In genomic region chr8:91669461-91670071, GRCm38 (mm10) we compare ENCODE assay signal across 14 mouse cellular contexts.
"Had no signal": no experiment of that assay in that cellular context is flagged by ENCODE, and none has a peak within 500 bp of the region (broad histone marks: within the 10 kb centered on the region; RNA-seq: fewer than 3 reads in every experiment).

No protein-coding gene starts in this region.

- DNase-seq: kidney, adult 2 months; kidney, postnatal 14 days; lung, postnatal 4 days; retina, postnatal 1 day; right cerebral cortex, postnatal 4 days; spleen, adult 18-20 months; thymus, postnatal 36 days had no signal

- H3K9ac ChIP-seq: kidney, embryonic 15.5 days; limb, embryonic 15.5 days; liver, embryonic 12.5 days; lung, embryonic 14.5 days; neural tube, embryonic 12.5 days had no signal

- H3K9me3 ChIP-seq: kidney, embryonic 15.5 days; limb, embryonic 15.5 days; liver, embryonic 12.5 days; neural tube, embryonic 12.5 days had no signal

- H3K36me3 ChIP-seq: neural tube, embryonic 12.5 days had no signal

- H3K4me3 ChIP-seq: kidney, embryonic 15.5 days; left cerebral cortex, adult 2 months; limb, embryonic 15.5 days; liver, embryonic 12.5 days; myocyte; neural tube, embryonic 12.5 days had no signal

- ATAC-seq: liver, embryonic 12.5 days had no signal

- H3K27ac ChIP-seq: kidney, embryonic 15.5 days; left cerebral cortex, adult 2 months; limb, embryonic 15.5 days; liver, embryonic 12.5 days; neural tube, embryonic 12.5 days had no signal

- H3K4me2 ChIP-seq: kidney, embryonic 15.5 days; limb, embryonic 15.5 days; liver, embryonic 12.5 days; lung, embryonic 14.5 days; neural tube, embryonic 12.5 days had no signal

- H3K4me1 ChIP-seq: kidney, embryonic 15.5 days; limb, embryonic 15.5 days; liver, embryonic 12.5 days had no signal

- H3K27me3 ChIP-seq: kidney, embryonic 15.5 days; liver, embryonic 12.5 days had no signal
